Mouse (Mus musculus): ENCODE results near the gene Sgpp2.

Sgpp2 gene

GRCm38 (mm10) chr1:78310021-78310752 lies at the start of gene Sgpp2:
TSS of gene Sgpp2 (plus strand) at chr1:78310345.
- DNase-seq (ENCODE audit: low spot score), result peak; percentile 31

GRCm38 (mm10) chr1:78267519-78267918 lies 42.6 kb upstream of the Sgpp2 start:
- DNase-seq (ENCODE audit: low spot score), result no peak

- no peak for DNase-seq (ENCODE audit: low spot score)
Observed at GRCm38 (mm10) chr1:78272915-78273314, 37.2 kb upstream of the Sgpp2 start.

- DNase-seq (ENCODE audit: low spot score), result no peak
Observed at GRCm38 (mm10) chr1:78279128-78279527, 31.0 kb upstream of the Sgpp2 start.

- no peak for DNase-seq (ENCODE audit: low spot score)
Observed at GRCm38 (mm10) chr1:78292397-78292796, 17.7 kb upstream of the Sgpp2 start.

GRCm38 (mm10) chr1:78299670-78300225 lies 10.4 kb upstream of the Sgpp2 start:
- DNase-seq (ENCODE audit: low spot score), result no peak

- DNase-seq (ENCODE audit: low spot score), result no peak
Observed at GRCm38 (mm10) chr1:78308688-78309087, 1.5 kb upstream of the Sgpp2 start.

- DNase-seq (ENCODE audit: low spot score), result peak; percentile 49
Observed at GRCm38 (mm10) chr1:78309280-78309679, 865 bp upstream of the Sgpp2 start.

GRCm38 (mm10) chr1:78310861-78311341 lies 756 bp downstream of the Sgpp2 start:
- DNase-seq (ENCODE audit: low spot score), result peak; percentile 69

- peak; percentile 30 for DNase-seq (ENCODE audit: low spot score)
Observed at GRCm38 (mm10) chr1:78311482-78311881, 1.3 kb downstream of the Sgpp2 start.

- DNase-seq (ENCODE audit: low spot score), result no peak
Observed at GRCm38 (mm10) chr1:78312917-78313316, 2.8 kb downstream of the Sgpp2 start.

- no peak for DNase-seq (ENCODE audit: low spot score)
Observed at GRCm38 (mm10) chr1:78313961-78314360, 3.8 kb downstream of the Sgpp2 start.

- DNase-seq (ENCODE audit: low spot score), result no peak
Observed at GRCm38 (mm10) chr1:78318089-78318760, 8.1 kb downstream of the Sgpp2 start.

- DNase-seq (ENCODE audit: low spot score), result no peak
Observed at GRCm38 (mm10) chr1:78320291-78320690, 10.1 kb downstream of the Sgpp2 start.

- DNase-seq (ENCODE audit: low spot score), result no peak
Observed at GRCm38 (mm10) chr1:78322098-78322778, 12.1 kb downstream of the Sgpp2 start.

- DNase-seq (ENCODE audit: low spot score), result no peak
Observed at GRCm38 (mm10) chr1:78322844-78323243, 12.7 kb downstream of the Sgpp2 start.

GRCm38 (mm10) chr1:78324044-78324443 lies 13.9 kb downstream of the Sgpp2 start:
- no peak for DNase-seq (ENCODE audit: low spot score)

GRCm38 (mm10) chr1:78325851-78326250 lies 15.7 kb downstream of the Sgpp2 start:
- no peak for DNase-seq (ENCODE audit: low spot score)

- no peak for DNase-seq (ENCODE audit: low spot score)
Observed at GRCm38 (mm10) chr1:78328646-78329045, 18.5 kb downstream of the Sgpp2 start.

GRCm38 (mm10) chr1:78329861-78330260 lies 19.7 kb downstream of the Sgpp2 start:
- no peak for DNase-seq (ENCODE audit: low spot score)

- no peak for DNase-seq (ENCODE audit: low spot score)
Observed at GRCm38 (mm10) chr1:78330620-78331158, 20.5 kb downstream of the Sgpp2 start.

- no peak for DNase-seq (ENCODE audit: low spot score)
Observed at GRCm38 (mm10) chr1:78337726-78338125, 27.6 kb downstream of the Sgpp2 start.

Measured in embryo, embryonic 10.5 days (tissue).